Mouse (Mus musculus) ES-Bruce4 (cell line): ENCODE measurements at regions not wholly inside any gene's neighbourhood (a gene's known extent, or its start where the extent isn't known, plus 50 kb on each side); places are given as distances from the start of the nearest gene placed in this dataset.

Source experiments
- CTCF ChIP-seq: IDR thresholded peaks from one replicate; pipeline ENCODE4 v1.8.1; 2011; ENCODE audit warnings: low read depth, low read length
- EP300 ChIP-seq: IDR thresholded peaks from 2 replicates; pipeline ENCODE4 v1.6.1; 2011; ENCODE audit warnings: low read depth, low read length; ENCODE audit not compliant: insufficient read depth
- POLR2A ChIP-seq: IDR thresholded peaks from one replicate; pipeline ENCODE4 v1.8.1; 2011; ENCODE audit warnings: low read length; ENCODE audit not compliant: insufficient read depth

- TF ChIP-seq POLR2A (no peak), CTCF (no peak), EP300 (no peak)
These were observed 263.6 kb upstream of the Gm5148 start for GRCm38 (mm10) chr3:37987775-37988505.
